Mouse (Mus musculus): ENCODE measurements around the gene Prrx2. TPM values are rescaled to one million over a fixed set of nuclear protein-coding genes. Genes with fewer than 3 reads are reported as not detected.

Prrx2 gene
- polyA plus RNA-seq, 1 experiment from 2014 or later = 2.3 TPM

- Histone ChIP-seq H3K27ac (ENCODE audit: low read depth, low read length) (no peak within 1 kb of the TSS), H3K36me3 (ENCODE audit: control insufficient read depth, insufficient read depth, low read length) (0 out of 2 replicates have a peak, but pooled peaks cover 4% of the 10 kb centered on the region), H3K9me3 (ENCODE audit: control insufficient read depth, low read length) (no peaks in the 10 kb centered on the region), H3K4me3 (ENCODE audit: low read length) (no peak within 1 kb of the TSS), H3K27me3 (replicated peaks; ENCODE audit: control insufficient read depth, insufficient read depth, low read length) (no peaks in the 10 kb centered on the region), H3K4me1 (ENCODE audit: control insufficient read depth, insufficient read depth, low read depth, low read length) (peaks cover 13% of the 10 kb centered on the region), H3K4me2 (ENCODE audit: low read length) (no peak within 1 kb of the TSS), H3K9ac (ENCODE audit: low read depth, low read length) (no peak within 1 kb of the TSS)
- 11% methylated on average over 4 of the region's 4 CpGs for WGBS
- ATAC-seq = no peak
These were observed 4.4 kb upstream of the Prrx2 start, which contains the start of gene Asb6 for GRCm38 (mm10) chr2:30830283-30830795. Asb6 (minus strand) TSS chr2:30830333.

GRCm38 (mm10) chr2:30833644-30834043, 1.1 kb upstream of the Prrx2 start:
- WGBS = 39% methylated on average over 5 of the region's 5 CpGs
- Histone ChIP-seq H3K27ac (ENCODE audit: low read depth, low read length) (no peak overlapping the region), H3K9ac (ENCODE audit: low read depth, low read length) (no peak overlapping the region), H3K4me2 (ENCODE audit: low read length) (no peak overlapping the region), H3K27me3 (replicated peaks; ENCODE audit: control insufficient read depth, insufficient read depth, low read length) (no peaks in the 10 kb centered on the region), H3K4me1 (ENCODE audit: control insufficient read depth, insufficient read depth, low read depth, low read length) (no peaks in the 10 kb centered on the region; the same call in 1 of the 2 replicates), H3K9me3 (ENCODE audit: control insufficient read depth, low read length) (no peaks in the 10 kb centered on the region), H3K4me3 (ENCODE audit: low read length) (no peak overlapping the region), H3K36me3 (ENCODE audit: control insufficient read depth, insufficient read depth, low read length) (no peaks in the 10 kb centered on the region)
- no peak for ATAC-seq

- Histone ChIP-seq H3K4me2 (ENCODE audit: low read length) (no peak overlapping the region), H3K27ac (ENCODE audit: low read depth, low read length) (no peak overlapping the region), H3K9ac (ENCODE audit: low read depth, low read length) (no peak overlapping the region)
These were observed 1.6 kb downstream of the Prrx2 start for GRCm38 (mm10) chr2:30836238-30836990.

GRCm38 (mm10) chr2:30842615-30843014, 7.8 kb downstream of the Prrx2 start:
- peaks cover 8% of the 10 kb centered on the region for H3K4me1 ChIP-seq (ENCODE audit: control insufficient read depth, insufficient read depth, low read depth, low read length)
- no peak for ATAC-seq
- 53% methylated on average over 10 of the region's 10 CpGs for WGBS
- H3K4me3 ChIP-seq (ENCODE audit: low read length) = no peak overlapping the region
- no peak overlapping the region for H3K4me2 ChIP-seq (ENCODE audit: low read length)
- no peaks in the 10 kb centered on the region for H3K36me3 ChIP-seq (ENCODE audit: control insufficient read depth, insufficient read depth, low read length)
- H3K27me3 ChIP-seq (replicated peaks; ENCODE audit: control insufficient read depth, insufficient read depth, low read length) = peaks cover 22% of the 10 kb centered on the region
- H3K9me3 ChIP-seq (ENCODE audit: control insufficient read depth, low read length) = no peaks in the 10 kb centered on the region
- no peak overlapping the region for H3K27ac ChIP-seq (ENCODE audit: low read depth, low read length)
- no peak overlapping the region for H3K9ac ChIP-seq (ENCODE audit: low read depth, low read length)

More at GRCm38 (mm10) chr2:30836238-30836990, 1.6 kb downstream of the Prrx2 start:
- Histone ChIP-seq H3K9me3 (ENCODE audit: control insufficient read depth, low read length) (no peaks in the 10 kb centered on the region), H3K27me3 (replicated peaks; ENCODE audit: control insufficient read depth, insufficient read depth, low read length) (no peaks in the 10 kb centered on the region), H3K4me3 (ENCODE audit: low read length) (no peak overlapping the region), H3K36me3 (ENCODE audit: control insufficient read depth, insufficient read depth, low read length) (no peaks in the 10 kb centered on the region), H3K4me1 (ENCODE audit: control insufficient read depth, insufficient read depth, low read depth, low read length) (no peaks in the 10 kb centered on the region; the same call in 1 of the 2 replicates)
- 15% methylated on average over 21 of the region's 21 CpGs for WGBS
- ATAC-seq = no peak

- Histone ChIP-seq H3K4me1 (ENCODE audit: control insufficient read depth, insufficient read depth, low read depth, low read length) (peaks cover 8% of the 10 kb centered on the region), H3K36me3 (ENCODE audit: control insufficient read depth, insufficient read depth, low read length) (no peaks in the 10 kb centered on the region), H3K27me3 (replicated peaks; ENCODE audit: control insufficient read depth, insufficient read depth, low read length) (peaks cover 22% of the 10 kb centered on the region), H3K9me3 (ENCODE audit: control insufficient read depth, low read length) (no peaks in the 10 kb centered on the region), H3K9ac (ENCODE audit: low read depth, low read length) (peak overlapping the region; percentile 71), H3K4me2 (ENCODE audit: low read length) (peak overlapping the region; percentile 91), H3K4me3 (ENCODE audit: low read length) (peak overlapping the region; percentile 50), H3K27ac (ENCODE audit: low read depth, low read length) (no peak overlapping the region)
- peak; percentile 40; the same call in 1 of the 2 replicates for ATAC-seq
- WGBS = 1% methylated on average over 64 of the region's 80 CpGs
These were observed 10.6 kb downstream of the Prrx2 start for GRCm38 (mm10) chr2:30845152-30846070.

- no peak overlapping the region for H3K9ac ChIP-seq (ENCODE audit: low read depth, low read length)
- H3K27ac ChIP-seq (ENCODE audit: low read depth, low read length) = no peak overlapping the region
- no peak overlapping the region for H3K4me2 ChIP-seq (ENCODE audit: low read length)
- peaks cover 22% of the 10 kb centered on the region for H3K27me3 ChIP-seq (replicated peaks; ENCODE audit: control insufficient read depth, insufficient read depth, low read length)
- no peak for ATAC-seq
- no peaks in the 10 kb centered on the region for H3K36me3 ChIP-seq (ENCODE audit: control insufficient read depth, insufficient read depth, low read length)
- peaks cover 8% of the 10 kb centered on the region for H3K4me1 ChIP-seq (ENCODE audit: control insufficient read depth, insufficient read depth, low read depth, low read length)
- WGBS = 68% methylated on average over 8 of the region's 8 CpGs
- no peak overlapping the region for H3K4me3 ChIP-seq (ENCODE audit: low read length)
- H3K9me3 ChIP-seq (ENCODE audit: control insufficient read depth, low read length) = no peaks in the 10 kb centered on the region
These were observed 11.5 kb downstream of the Prrx2 start for GRCm38 (mm10) chr2:30846236-30846635.

- Histone ChIP-seq H3K27me3 (replicated peaks; ENCODE audit: control insufficient read depth, insufficient read depth, low read length) (peaks cover 22% of the 10 kb centered on the region), H3K9ac (ENCODE audit: low read depth, low read length) (no peak overlapping the region), H3K4me3 (ENCODE audit: low read length) (no peak overlapping the region), H3K4me1 (ENCODE audit: control insufficient read depth, insufficient read depth, low read depth, low read length) (peaks cover 8% of the 10 kb centered on the region), H3K36me3 (ENCODE audit: control insufficient read depth, insufficient read depth, low read length) (no peaks in the 10 kb centered on the region), H3K4me2 (ENCODE audit: low read length) (no peak overlapping the region), H3K9me3 (ENCODE audit: control insufficient read depth, low read length) (no peaks in the 10 kb centered on the region), H3K27ac (ENCODE audit: low read depth, low read length) (no peak overlapping the region)
- ATAC-seq = no peak
- 28% methylated on average over 6 of the region's 6 CpGs for WGBS
These were observed 12.0 kb downstream of the Prrx2 start for GRCm38 (mm10) chr2:30846723-30847122.

GRCm38 (mm10) chr2:30848184-30848583, 13.4 kb downstream of the Prrx2 start:
- Histone ChIP-seq H3K4me3 (ENCODE audit: low read length) (no peak overlapping the region), H3K4me1 (ENCODE audit: control insufficient read depth, insufficient read depth, low read depth, low read length) (peaks cover 14% of the 10 kb centered on the region), H3K27me3 (replicated peaks; ENCODE audit: control insufficient read depth, insufficient read depth, low read length) (peaks cover 21% of the 10 kb centered on the region), H3K9ac (ENCODE audit: low read depth, low read length) (no peak overlapping the region), H3K36me3 (ENCODE audit: control insufficient read depth, insufficient read depth, low read length) (no peaks in the 10 kb centered on the region), H3K4me2 (ENCODE audit: low read length) (no peak overlapping the region), H3K9me3 (ENCODE audit: control insufficient read depth, low read length) (no peaks in the 10 kb centered on the region), H3K27ac (ENCODE audit: low read depth, low read length) (no peak overlapping the region)
- no peak for ATAC-seq
- WGBS = 62% methylated on average over 8 of the region's 8 CpGs

- Histone ChIP-seq H3K27ac (ENCODE audit: low read depth, low read length) (no peak overlapping the region), H3K9me3 (ENCODE audit: control insufficient read depth, low read length) (no peaks in the 10 kb centered on the region), H3K4me1 (ENCODE audit: control insufficient read depth, insufficient read depth, low read depth, low read length) (peaks cover 7% of the 10 kb centered on the region), H3K27me3 (replicated peaks; ENCODE audit: control insufficient read depth, insufficient read depth, low read length) (peaks cover 6% of the 10 kb centered on the region; the same call in 1 of the 2 replicates), H3K9ac (ENCODE audit: low read depth, low read length) (no peak overlapping the region), H3K4me3 (ENCODE audit: low read length) (no peak overlapping the region), H3K4me2 (ENCODE audit: low read length) (no peak overlapping the region), H3K36me3 (ENCODE audit: control insufficient read depth, insufficient read depth, low read length) (no peaks in the 10 kb centered on the region)
- no peak for ATAC-seq
- WGBS = 61% methylated on average over 5 of the region's 6 CpGs
These were observed 15.8 kb downstream of the Prrx2 start for GRCm38 (mm10) chr2:30850581-30850980.
